Mouse (Mus musculus) midbrain, postnatal 0 days (tissue): ENCODE data around the gene Gm49403. TPM values are rescaled to one million over a fixed set of nuclear protein-coding genes. Genes with fewer than 3 reads are reported as not detected.
A peak's percentile ranks its signal among the peaks of the same experiment; 100 is the strongest.

Experiments
- ATAC-seq: fragments of 200-750 bp; cut with Nextera tagmentation; 2 replicates; pipeline ENCODE4 v1.8.0; 2017; ENCODE audit warnings: moderate number of reproducible peaks, mild to moderate bottlenecking, moderate TSS enrichment, moderate library complexity; ENCODE audit not compliant: low FRiP score
- DNase-seq: peaks from one replicate; pipeline ENCODE4 v3.0.0-alpha.2; 2015; ENCODE audit warnings: low spot score
- H3K27ac ChIP-seq: fragments of 300-500 bp; sonication (generic); 2 replicates; pipeline ENCODE4 v1.5.1; 2014; ENCODE audit warnings: low read depth, mild to moderate bottlenecking, low read length, mixed read lengths
- H3K27me3 ChIP-seq: fragments of 300-500 bp; sonication (generic); 2 replicates; pipeline ENCODE4 v1.6.1; 2014; ENCODE audit warnings: low read length, control low read depth, mixed read lengths; ENCODE audit not compliant: insufficient read depth
- H3K36me3 ChIP-seq: fragments of 300-500 bp; sonication (generic); 2 replicates; pipeline ENCODE4 v1.6.1; 2014; ENCODE audit warnings: low read length, control low read depth, mixed read lengths; ENCODE audit not compliant: insufficient read depth
- H3K4me1 ChIP-seq: fragments of 300-500 bp; sonication (generic); 2 replicates; pipeline ENCODE4 v1.6.1; 2014; ENCODE audit warnings: mild to moderate bottlenecking, control low read depth, antibody characterized with exemption, low read length, mixed read lengths; ENCODE audit not compliant: insufficient read depth
- H3K4me2 ChIP-seq: fragments of 300-500 bp; sonication (generic); 2 replicates; pipeline ENCODE4 v1.6.1; 2014; ENCODE audit warnings: low read depth, mild to moderate bottlenecking, low read length, mixed read lengths; ENCODE audit not compliant: poor library complexity, severe bottlenecking
- H3K4me3 ChIP-seq: fragments of 300-500 bp; sonication (generic); 2 replicates; pipeline ENCODE4 v1.5.1; 2014; ENCODE audit warnings: low read depth, mild to moderate bottlenecking, low read length, moderate library complexity
- H3K9ac ChIP-seq: fragments of 300-500 bp; sonication (generic); replicated peaks from 2 replicates; pipeline ENCODE4 v1.6.1; 2014; ENCODE audit warnings: mild to moderate bottlenecking, low read length, moderate library complexity, mixed read lengths; ENCODE audit not compliant: poor library complexity, severe bottlenecking
- H3K9me3 ChIP-seq: fragments of 300-500 bp; sonication (generic); 2 replicates; pipeline ENCODE4 v1.6.1; 2016; ENCODE audit warnings: low read length, control low read depth
- CTCF ChIP-seq: IDR thresholded peaks from 2 replicates; pipeline ENCODE4 v1.5.1; 2016; ENCODE audit warnings: antibody characterized with exemption, mild to moderate bottlenecking
- WGBS: fragments of 180-500 bp; shearing (Covaris S2); extraction: QIAGEN DNeasy Blood & Tissue Kit; methylation state at CpG from one replicate; pipeline ENCODE4 v1.1.7; 2014; 5-methylcytosine and 5-hydroxymethylcytosine counted together
- polyA plus RNA-seq: library from polyadenylated mRNA; unstranded; fragments of >200 nt; fragmentation: Nextera tagmentation; extraction: Ambion mirVana; gene quantifications from 2 replicates; pipeline ENCODE4 v1.2.1, GENCODE M21; 2015
- total RNA-seq: library from RNA; depleted of rRNA; stranded (reverse); fragments of >200 nt; gene quantifications from 2 replicates; pipeline ENCODE4 v1.2.3, GENCODE M21; 2014

The Gm49403 gene
- total and polyA plus RNA-seq, 2 experiments from 2014 or later, result not detected

- WGBS, result 10% methylated on average over 28 of the region's 29 CpGs
- Histone ChIP-seq H3K9ac (peak overlapping the region; percentile 87), H3K27ac (peak overlapping the region; percentile 96), H3K4me2 (peak overlapping the region; percentile 85), H3K36me3 (peaks cover 6% of the 10 kb centered on the region; the same call in 1 of the 2 replicates), H3K4me1 (peaks cover 9% of the 10 kb centered on the region), H3K27me3 (no peaks in the 10 kb centered on the region), H3K9me3 (no peaks in the 10 kb centered on the region), H3K4me3 (peak overlapping the region; percentile 68)
- peak; percentile 6; the same call in 1 of the 2 replicates for TF ChIP-seq CTCF
- peak; percentile 76 for DNase-seq
- peak; percentile 21 for ATAC-seq
Observed at GRCm38 (mm10) chr19:8839908-8840791, 43.6 kb upstream of the Gm49403 start.

- ATAC-seq (no peak), DNase-seq (no peak)
- peak overlapping the region; percentile 85 for H3K4me2 ChIP-seq
- no peaks in the 10 kb centered on the region for H3K27me3 ChIP-seq
- peak overlapping the region; percentile 68 for H3K4me3 ChIP-seq
- peak overlapping the region; percentile 87 for H3K9ac ChIP-seq
- no peaks in the 10 kb centered on the region for H3K9me3 ChIP-seq
- no peak for TF ChIP-seq CTCF
- peaks cover 12% of the 10 kb centered on the region for H3K36me3 ChIP-seq
- no peak overlapping the region for H3K27ac ChIP-seq
- 92% methylated on average over 7 of the region's 7 CpGs for WGBS
- peaks cover 9% of the 10 kb centered on the region for H3K4me1 ChIP-seq
Observed at GRCm38 (mm10) chr19:8841012-8841411, 42.7 kb upstream of the Gm49403 start.

GRCm38 (mm10) chr19:8842961-8843360, 40.8 kb upstream of the Gm49403 start:
- H3K4me3 ChIP-seq, result no peak overlapping the region
- no peaks in the 10 kb centered on the region for H3K27me3 ChIP-seq
- H3K36me3 ChIP-seq, result peaks cover 31% of the 10 kb centered on the region

GRCm38 (mm10) chr19:8844371-8845129, 39.2 kb upstream of the Gm49403 start:
- no peak for ATAC-seq
- peaks cover 38% of the 10 kb centered on the region for H3K36me3 ChIP-seq

More at GRCm38 (mm10) chr19:8842961-8843360, 40.8 kb upstream of the Gm49403 start:
- TF ChIP-seq CTCF, result no peak
- H3K9ac ChIP-seq, result no peak overlapping the region
- no peak overlapping the region for H3K27ac ChIP-seq
- DNase-seq (no peak), ATAC-seq (no peak)
- no peak overlapping the region for H3K4me2 ChIP-seq
- 87% methylated on average over 6 of the region's 6 CpGs for WGBS
- peaks cover 9% of the 10 kb centered on the region for H3K4me1 ChIP-seq
- no peaks in the 10 kb centered on the region for H3K9me3 ChIP-seq

GRCm38 (mm10) chr19:8848356-8848755, 35.4 kb upstream of the Gm49403 start:
- ATAC-seq, result no peak

More at GRCm38 (mm10) chr19:8844371-8845129, 39.2 kb upstream of the Gm49403 start:
- DNase-seq, result peak; percentile 86
- Histone ChIP-seq H3K4me3 (no peak overlapping the region), H3K4me2 (no peak overlapping the region), H3K9ac (no peak overlapping the region), H3K27ac (no peak overlapping the region), H3K4me1 (peaks cover 9% of the 10 kb centered on the region), H3K9me3 (no peaks in the 10 kb centered on the region), H3K27me3 (no peaks in the 10 kb centered on the region)
- whole genome bisulfite sequencing, result 54% methylated on average over 5 of the region's 5 CpGs
- peak; percentile 84 for TF ChIP-seq CTCF

More at GRCm38 (mm10) chr19:8848356-8848755, 35.4 kb upstream of the Gm49403 start:
- 79% methylated on average over 5 of the region's 5 CpGs for WGBS
- Histone ChIP-seq H3K4me1 (no peaks in the 10 kb centered on the region), H3K9me3 (no peaks in the 10 kb centered on the region), H3K4me2 (no peak overlapping the region), H3K36me3 (peaks cover 32% of the 10 kb centered on the region), H3K27ac (no peak overlapping the region), H3K9ac (no peak overlapping the region), H3K4me3 (no peak overlapping the region), H3K27me3 (no peaks in the 10 kb centered on the region)
- no peak for TF ChIP-seq CTCF
- DNase-seq, result no peak
